Comparison of ENCODE assay signal across 20 mouse cellular contexts in the genomic region with DNA sequence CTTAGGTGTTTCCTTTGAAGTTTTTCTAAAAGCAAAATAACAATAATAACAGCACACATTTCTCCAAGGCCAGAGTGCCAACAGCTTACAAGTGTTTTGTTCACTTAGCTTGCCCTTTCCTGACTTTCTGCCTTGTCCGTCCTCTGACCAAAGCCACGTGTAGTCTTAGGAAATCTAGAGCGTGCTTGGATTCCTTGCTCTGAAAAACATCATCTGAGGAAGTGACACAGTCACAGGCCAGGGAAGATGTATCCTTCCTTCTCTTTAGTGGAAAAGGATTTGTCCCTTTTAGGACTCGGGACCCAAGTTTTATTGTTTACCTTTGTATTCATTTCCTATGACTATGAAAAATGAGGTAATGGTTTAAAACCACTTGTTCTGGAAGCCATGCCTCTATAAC.
A peak's percentile ranks its signal among the peaks of the same experiment; 100 is the strongest.
DNase-seq lines count a peak whose midpoint lies in the region; ATAC-seq lines count a peak whose summit lies in the region.
"Had no signal": no experiment of that assay in that cellular context is flagged by ENCODE, and none has a peak within 500 bp of the region (broad histone marks: within the 10 kb centered on the region; RNA-seq: fewer than 3 reads in every experiment).

No protein-coding gene starts in this region.

- no peaks in the 10 kb centered on the region for H3K27me3 ChIP-seq in heart, embryonic 11.5 days (ENCODE audit: control insufficient read depth, insufficient read depth, low read length)
- H3K27me3 ChIP-seq in kidney, embryonic 15.5 days = no peaks in the 10 kb centered on the region
- H3K27me3 ChIP-seq: embryonic facial prominence, embryonic 13.5 days; forebrain, embryonic 15.5 days; hindbrain, embryonic 12.5 days; midbrain, embryonic 13.5 days; neural tube, embryonic 13.5 days had no signal

- H3K9me3 ChIP-seq in heart, embryonic 11.5 days (replicated peaks; ENCODE audit: control insufficient read depth, low read length) = no peaks in the 10 kb centered on the region
- H3K9me3 ChIP-seq in kidney, embryonic 15.5 days (replicated peaks) = no peaks in the 10 kb centered on the region
- H3K9me3 ChIP-seq: embryonic facial prominence, embryonic 13.5 days; forebrain, embryonic 15.5 days; hindbrain, embryonic 12.5 days; midbrain, embryonic 13.5 days; neural tube, embryonic 13.5 days had no signal

- intact Hi-C loops in heart, postnatal 14 days (cut with DNase I) = no loop called here

- H3K36me3 ChIP-seq in heart, embryonic 11.5 days (ENCODE audit: control insufficient read depth, insufficient read depth, low read length) = no peaks in the 10 kb centered on the region
- H3K36me3 ChIP-seq in kidney, embryonic 15.5 days = no peaks in the 10 kb centered on the region
- H3K36me3 ChIP-seq: embryonic facial prominence, embryonic 13.5 days; forebrain, embryonic 15.5 days; hindbrain, embryonic 12.5 days; midbrain, embryonic 13.5 days; neural tube, embryonic 13.5 days had no signal

- no peak overlapping the region for H3K4me2 ChIP-seq in heart, embryonic 11.5 days
- H3K4me2 ChIP-seq in kidney, embryonic 15.5 days = no peak overlapping the region
- H3K4me2 ChIP-seq: embryonic facial prominence, embryonic 13.5 days; forebrain, embryonic 15.5 days; hindbrain, embryonic 12.5 days; midbrain, embryonic 13.5 days; neural tube, embryonic 13.5 days had no signal

- H3K9ac ChIP-seq in heart, embryonic 11.5 days (ENCODE audit: low read depth, low read length) = no peak overlapping the region
- H3K9ac ChIP-seq in kidney, embryonic 15.5 days = no peak overlapping the region
- H3K9ac ChIP-seq: embryonic facial prominence, embryonic 13.5 days; forebrain, embryonic 15.5 days; hindbrain, embryonic 12.5 days; liver, embryonic 14.5 days; midbrain, embryonic 13.5 days; neural tube, embryonic 13.5 days had no signal

- peaks cover 23% of the 10 kb centered on the region for H3K4me1 ChIP-seq in heart, embryonic 11.5 days (ENCODE audit: control insufficient read depth, insufficient read depth, low read length)
- H3K4me1 ChIP-seq in kidney, embryonic 15.5 days = peaks cover 25% of the 10 kb centered on the region
- H3K4me1 ChIP-seq: embryonic facial prominence, embryonic 13.5 days; forebrain, embryonic 15.5 days; hindbrain, embryonic 12.5 days; midbrain, embryonic 13.5 days; neural tube, embryonic 13.5 days had no signal

- H3K4me3 ChIP-seq in heart, embryonic 11.5 days (ENCODE audit: low read depth, low read length) = no peak overlapping the region
- no peak overlapping the region for H3K4me3 ChIP-seq in kidney, embryonic 15.5 days (replicated peaks)
- H3K4me3 ChIP-seq: embryonic facial prominence, embryonic 13.5 days; forebrain, embryonic 15.5 days; hindbrain, embryonic 12.5 days; midbrain, embryonic 13.5 days; neural tube, embryonic 13.5 days had no signal

- ATAC-seq in heart, embryonic 11.5 days (replicated peaks; ENCODE audit: insufficient number of reproducible peaks, low FRiP score, low TSS enrichment) = no peak
- no peak for ATAC-seq in kidney, embryonic 15.5 days (replicated peaks; ENCODE audit: low FRiP score)
- ATAC-seq: forebrain, embryonic 15.5 days; midbrain, embryonic 13.5 days had no signal

- WGBS in heart, embryonic 11.5 days (ENCODE audit: insufficient replicate concordance) = 52% methylated on average over 4 of the region's 4 CpGs
- WGBS in kidney, embryonic 15.5 days = 67% methylated on average over 4 of the region's 4 CpGs

- no peak for DNase-seq in heart, postnatal 14 days
- no peak for DNase-seq in kidney, adult 18-20 months
- peak; percentile 17 for DNase-seq in lung, postnatal 36 days
- DNase-seq in lung, postnatal 25 days (ENCODE audit: low spot score) = no peak
- no peak for DNase-seq in cerebellum, adult 9-10 months
- DNase-seq: adrenal gland, postnatal 25 days; cerebellum, adult 11 months; cerebellum, postnatal 14 days; gastrocnemius, postnatal 25 days; kidney, postnatal 25 days; right cerebral cortex, adult 18-20 months; thymus, postnatal 36 days had no signal

- peak overlapping the region; percentile 74 for H3K27ac ChIP-seq in heart, embryonic 11.5 days (ENCODE audit: low read depth, low read length)
- peak overlapping the region; percentile 74 for H3K27ac ChIP-seq in kidney, embryonic 15.5 days
- H3K27ac ChIP-seq: embryonic facial prominence, embryonic 13.5 days; forebrain, embryonic 15.5 days; hindbrain, embryonic 12.5 days; liver, embryonic 14.5 days; midbrain, embryonic 13.5 days; neural tube, embryonic 13.5 days had no signal
